Mouse (Mus musculus): ENCODE results near the gene Mrps21. TPM values are rescaled to one million over a fixed set of nuclear protein-coding genes. Genes with fewer than 3 reads are reported as not detected.

Gene Mrps21
- polyA plus RNA-seq, 1 experiment from 2014 or later, result 360 TPM

Other genes starting within 250 kb of the Mrps21 start
- 67.3 and 69.9 TPM in 2 replicates for gene Ensa, start 246.5 kb downstream of the Mrps21 start, polyA plus RNA-seq (2015; fragmentation: Nextera tagmentation; extraction: Ambion mirVana)
- 14.7 and 17.0 TPM in 2 replicates for gene Mcl1, start 212.7 kb downstream of the Mrps21 start, polyA plus RNA-seq (2015; fragmentation: Nextera tagmentation; extraction: Ambion mirVana)
- 2.5 and 3.2 TPM in 2 replicates for gene Adamtsl4, start 183.6 kb downstream of the Mrps21 start, polyA plus RNA-seq (2015; fragmentation: Nextera tagmentation; extraction: Ambion mirVana)
- 15.3 and 17.8 TPM in 2 replicates for gene Ecm1, start 131.9 kb downstream of the Mrps21 start, polyA plus RNA-seq (2015; fragmentation: Nextera tagmentation; extraction: Ambion mirVana)
- gene Tars2, start 111.3 kb downstream of the Mrps21 start, polyA plus RNA-seq (2015; fragmentation: Nextera tagmentation; extraction: Ambion mirVana), result 56.3 and 58.9 TPM in 2 replicates
- gene Rprd2, start 52.7 kb downstream of the Mrps21 start, polyA plus RNA-seq (2015; fragmentation: Nextera tagmentation; extraction: Ambion mirVana), result 13.5 TPM in 2 replicates
- 39.2 and 42.0 TPM in 2 replicates for gene Prpf3, start 15.6 kb downstream of the Mrps21 start, polyA plus RNA-seq (2015; fragmentation: Nextera tagmentation; extraction: Ambion mirVana)
- 6.4 and 7.6 TPM in 2 replicates for gene Ciart, start 10.7 kb upstream of the Mrps21 start, polyA plus RNA-seq (2015; fragmentation: Nextera tagmentation; extraction: Ambion mirVana)
- 18.4 and 19.8 TPM in 2 replicates for gene BC028528, start 20.5 kb upstream of the Mrps21 start, polyA plus RNA-seq (2015; fragmentation: Nextera tagmentation; extraction: Ambion mirVana)
- 47.7 and 55.6 TPM in 2 replicates for gene Aph1a, start 22.4 kb upstream of the Mrps21 start, polyA plus RNA-seq (2015; fragmentation: Nextera tagmentation; extraction: Ambion mirVana)
- 0.76 and 1.1 TPM in 2 replicates for gene Car14, start 33.2 kb upstream of the Mrps21 start, polyA plus RNA-seq (2015; fragmentation: Nextera tagmentation; extraction: Ambion mirVana)
- gene Anp32e, start 57.7 kb upstream of the Mrps21 start, polyA plus RNA-seq (2015; fragmentation: Nextera tagmentation; extraction: Ambion mirVana), result 140 and 150 TPM in 2 replicates
- 17.3 and 17.7 TPM in 2 replicates for gene Plekho1, start 124.5 kb upstream of the Mrps21 start, polyA plus RNA-seq (2015; fragmentation: Nextera tagmentation; extraction: Ambion mirVana)
- gene Vps45, start 186.9 kb upstream of the Mrps21 start, polyA plus RNA-seq (2015; fragmentation: Nextera tagmentation; extraction: Ambion mirVana), result 28.0 and 28.5 TPM in 2 replicates
- 14.7 and 15.5 TPM in 2 replicates for gene Otud7b, start 233.0 kb upstream of the Mrps21 start, polyA plus RNA-seq (2015; fragmentation: Nextera tagmentation; extraction: Ambion mirVana)

Measured in intestine, embryonic 16.5 days (tissue).